Mouse (Mus musculus) thymus, postnatal 10 days (tissue): Measurements from ENCODE around the gene Naa11.

Source experiments
- DNase-seq, 2 experiments: peaks; one replicate each; pipeline ENCODE4 v3.0.0; 2021; ENCODE audit warnings: low spot score in 2 of 2

Naa11 gene

GRCm38 (mm10) chr5:97392160-97392559 is at the start of gene Naa11:
Gene Naa11 (minus strand): TSS chr5:97392379.
- no peak for DNase-seq

GRCm38 (mm10) chr5:97432512-97432911 is 40.3 kb upstream of the Naa11 start:
- DNase-seq, result no peak

- DNase-seq, result no peak
Observed at GRCm38 (mm10) chr5:97429976-97430375, 37.8 kb upstream of the Naa11 start.

DNA sequence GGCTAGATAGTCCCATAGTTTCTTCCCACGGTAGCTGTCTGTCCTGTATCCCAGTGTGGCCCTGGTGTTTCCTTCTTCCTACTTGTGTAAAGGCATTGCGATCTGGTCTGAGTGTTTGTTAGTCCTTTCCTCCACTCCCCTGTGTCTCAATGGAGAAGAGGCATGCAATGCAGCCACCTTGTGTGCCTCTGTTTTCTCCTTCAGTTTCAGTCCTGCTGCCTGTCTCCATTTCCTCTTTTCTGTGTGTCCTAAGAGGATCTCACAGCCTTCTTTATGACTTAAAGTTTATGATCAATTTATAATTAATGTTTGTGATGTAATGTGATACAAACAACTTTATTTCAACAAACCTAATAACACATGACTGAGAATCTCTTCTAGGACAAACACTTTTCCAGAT is 29.5 kb upstream of the Naa11 start:
- DNase-seq, result no peak

- no peak for DNase-seq
Observed at GRCm38 (mm10) chr5:97417185-97417584, 25.0 kb upstream of the Naa11 start.

- DNase-seq, result no peak
Observed at GRCm38 (mm10) chr5:97415837-97416236, 23.7 kb upstream of the Naa11 start.

GRCm38 (mm10) chr5:97413716-97414115 is 21.5 kb upstream of the Naa11 start:
- no peak for DNase-seq

DNA sequence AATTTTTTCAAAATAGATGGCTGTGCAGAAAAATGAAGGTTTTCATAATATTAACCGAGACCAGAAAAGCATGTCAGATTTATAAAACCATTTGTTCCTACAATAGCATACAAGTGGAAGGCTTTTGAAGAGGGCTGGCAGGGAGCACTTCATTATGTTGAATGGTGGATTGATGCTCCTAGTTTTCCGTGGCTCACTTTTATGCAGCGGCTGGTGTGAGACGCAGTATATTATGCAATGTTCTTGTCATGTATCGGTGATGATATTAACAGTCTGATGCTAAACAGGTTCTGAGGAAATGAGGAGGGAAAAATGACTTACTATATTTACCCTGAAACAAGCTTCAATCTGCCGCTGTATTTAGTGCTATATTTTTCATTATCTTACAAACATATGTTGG is 18.0 kb upstream of the Naa11 start:
- no peak for DNase-seq

DNA sequence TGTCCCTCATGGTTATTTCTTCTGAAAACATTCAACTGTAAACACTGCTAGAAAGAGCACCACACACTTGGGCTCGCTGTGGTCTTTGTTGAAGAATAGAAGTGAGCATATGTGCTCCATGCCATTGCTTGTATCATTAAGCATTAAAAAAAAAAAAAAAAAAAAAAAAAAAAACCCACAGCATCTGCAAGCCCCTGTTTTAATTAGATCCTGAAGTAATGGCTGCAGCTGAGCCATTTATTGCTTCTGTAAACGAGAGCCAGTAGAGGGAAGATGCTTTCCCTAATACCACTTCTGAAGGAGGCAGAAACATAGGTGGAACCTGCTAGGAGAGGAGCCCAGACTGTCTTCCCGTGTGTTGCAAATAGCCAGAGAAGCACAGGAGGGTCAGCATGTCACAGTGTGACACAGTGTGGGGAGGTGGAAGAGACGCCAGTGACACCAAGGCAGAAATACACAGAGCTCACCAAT is 17.1 kb upstream of the Naa11 start:
- DNase-seq, result no peak

DNA sequence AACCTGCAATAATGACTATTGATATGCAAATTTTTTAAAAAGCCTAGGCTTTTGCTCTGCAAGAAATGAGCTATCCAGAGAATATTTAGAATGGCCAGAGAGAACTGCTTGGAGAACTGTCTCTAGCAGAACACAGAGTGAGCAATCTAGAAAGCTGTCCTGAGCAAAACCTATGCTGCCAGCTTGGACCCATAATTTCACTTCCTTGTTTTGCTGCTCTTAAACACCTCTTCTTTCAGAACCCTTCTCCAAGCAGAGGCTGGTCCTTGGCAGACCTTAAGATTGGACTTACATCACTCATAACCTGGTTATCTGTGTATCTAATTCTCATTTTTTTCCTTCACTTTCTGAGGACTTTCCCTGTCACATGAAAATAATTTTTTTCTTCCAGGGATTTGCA is 8.9 kb upstream of the Naa11 start:
- DNase-seq, result no peak

DNA sequence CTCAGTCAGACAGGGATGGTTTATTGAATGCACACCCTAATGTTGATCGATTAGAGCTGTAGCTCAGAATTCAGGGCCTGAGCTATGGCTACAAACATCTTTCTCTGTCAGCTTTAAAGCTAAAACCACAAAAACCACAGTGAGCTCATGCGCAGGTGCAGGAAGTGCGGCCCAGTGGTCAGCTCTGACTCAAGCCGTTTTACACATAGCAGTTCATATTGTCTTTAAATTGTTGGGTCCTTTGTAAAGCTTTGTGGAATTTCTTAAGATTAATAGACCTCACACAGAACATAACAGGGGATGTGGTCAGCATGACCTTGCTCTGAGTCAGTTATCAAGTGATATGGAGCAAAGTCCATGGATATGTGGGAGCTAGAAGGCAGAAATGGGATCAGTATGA is 5.4 kb upstream of the Naa11 start:
- no peak for DNase-seq

DNA sequence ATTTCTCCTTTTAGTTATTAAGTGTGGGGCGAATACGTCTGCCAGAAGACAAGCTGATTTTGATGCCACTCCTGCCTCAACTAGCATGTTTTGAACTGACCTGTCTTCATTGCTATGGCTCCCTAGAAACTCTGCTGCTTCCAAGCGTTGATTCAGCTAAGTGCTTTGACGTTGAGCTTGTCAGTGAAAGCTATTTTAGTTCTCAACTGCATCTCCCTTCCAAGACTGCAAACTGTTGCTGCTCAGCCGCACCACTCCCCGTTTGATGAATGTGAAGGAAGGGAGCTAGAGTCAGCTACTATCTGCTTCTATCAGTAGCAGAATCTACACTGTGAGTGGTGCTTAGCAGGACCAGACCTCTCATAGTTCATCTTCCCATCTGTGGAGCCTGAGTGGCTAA is 4.6 kb downstream of the Naa11 start:
- no peak for DNase-seq

DNA sequence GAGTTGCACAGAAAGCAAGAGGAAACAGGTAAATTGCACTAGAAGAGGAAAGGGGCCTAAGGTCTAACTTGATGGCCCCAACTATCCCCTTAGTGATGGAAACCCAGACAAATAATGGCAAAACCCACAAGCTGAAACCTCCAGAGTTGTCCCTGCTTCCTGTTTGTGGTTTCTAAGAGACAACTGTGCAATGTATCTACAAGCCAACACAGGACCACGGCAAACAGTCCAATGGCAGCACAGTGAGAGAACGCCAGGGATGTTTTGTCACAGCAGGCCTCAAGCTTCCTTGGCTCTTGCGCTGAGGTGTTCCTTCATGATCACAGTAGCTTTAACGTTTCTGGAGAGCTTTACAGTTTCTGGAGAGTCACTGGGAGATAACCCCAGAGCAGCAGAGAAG is 7.8 kb downstream of the Naa11 start:
- DNase-seq, result no peak

DNA sequence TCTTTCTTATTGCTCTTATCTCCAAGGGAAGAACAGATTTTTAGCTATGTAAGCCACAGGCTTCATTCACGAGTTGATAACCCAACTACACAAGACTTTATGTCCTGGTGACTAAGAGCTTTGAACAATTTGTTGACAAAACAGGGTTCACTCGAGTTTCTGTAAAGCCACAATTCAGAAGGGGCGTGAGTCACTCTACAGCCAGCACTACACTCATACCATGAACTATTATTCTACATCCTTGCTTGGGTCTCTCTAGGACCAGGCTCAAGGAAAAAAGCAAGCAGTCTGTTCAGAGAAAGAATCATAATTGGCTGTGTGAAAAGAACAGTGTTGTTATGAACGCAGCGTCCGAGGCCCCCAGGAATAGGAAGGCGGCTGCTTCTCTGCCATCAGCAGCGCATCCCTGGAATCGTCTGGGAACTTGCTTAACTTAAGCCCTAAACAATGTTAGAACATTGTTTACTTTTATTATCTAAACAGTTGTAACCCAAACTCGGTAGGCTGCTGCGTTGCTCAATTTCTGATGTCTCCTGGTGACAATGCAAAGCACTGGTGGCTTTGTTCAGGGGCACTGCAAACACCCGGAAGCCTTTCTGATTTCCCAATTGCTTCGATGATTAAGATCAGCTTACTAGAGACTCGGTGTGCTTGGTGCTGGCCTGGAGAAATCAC is 9.5 kb downstream of the Naa11 start:
- DNase-seq, result no peak

DNA sequence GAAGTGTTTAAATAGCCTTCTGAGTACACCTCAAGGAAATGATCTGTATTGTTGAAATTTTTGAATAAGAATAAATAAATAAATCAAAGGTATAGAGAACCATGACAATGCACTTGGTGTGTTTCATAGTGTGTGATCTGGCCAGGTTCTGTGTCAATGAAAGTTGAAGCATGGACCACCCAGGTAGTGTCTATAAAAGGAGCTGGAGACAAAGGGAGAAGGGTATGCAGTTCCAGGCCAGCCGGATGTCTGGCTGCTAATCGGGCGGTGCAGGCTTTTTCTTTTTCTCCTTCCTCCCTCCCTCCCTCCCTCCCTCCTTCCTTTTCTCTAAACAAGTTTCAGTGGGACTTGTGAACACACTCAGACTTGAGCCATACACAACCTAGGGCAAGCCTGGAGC is 12.2 kb downstream of the Naa11 start:
- no peak for DNase-seq

DNA sequence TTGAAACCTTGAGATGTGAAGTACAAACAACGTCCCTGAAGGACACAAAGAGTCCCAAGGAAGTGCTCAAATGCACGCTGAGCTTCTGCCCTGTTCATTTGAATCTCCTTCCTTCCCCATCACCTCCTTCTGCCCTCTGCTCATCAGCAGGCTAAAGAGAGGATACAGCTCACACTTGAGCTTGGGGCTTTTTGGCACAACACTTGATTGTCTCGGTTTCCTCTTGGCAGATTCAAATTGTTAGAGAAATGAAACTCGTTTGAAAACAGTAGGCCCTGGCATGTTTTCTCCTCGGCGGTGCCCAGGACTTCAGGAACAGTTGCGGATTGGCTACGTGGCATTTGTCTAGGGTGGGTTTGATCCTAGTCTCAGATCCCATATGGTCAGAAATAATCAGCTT is 27.4 kb downstream of the Naa11 start:
- DNase-seq, result no peak

GRCm38 (mm10) chr5:97364252-97364651 is 27.9 kb downstream of the Naa11 start:
- no peak for DNase-seq

- DNase-seq, result no peak
Observed at GRCm38 (mm10) chr5:97362539-97362938, 29.6 kb downstream of the Naa11 start.

DNA sequence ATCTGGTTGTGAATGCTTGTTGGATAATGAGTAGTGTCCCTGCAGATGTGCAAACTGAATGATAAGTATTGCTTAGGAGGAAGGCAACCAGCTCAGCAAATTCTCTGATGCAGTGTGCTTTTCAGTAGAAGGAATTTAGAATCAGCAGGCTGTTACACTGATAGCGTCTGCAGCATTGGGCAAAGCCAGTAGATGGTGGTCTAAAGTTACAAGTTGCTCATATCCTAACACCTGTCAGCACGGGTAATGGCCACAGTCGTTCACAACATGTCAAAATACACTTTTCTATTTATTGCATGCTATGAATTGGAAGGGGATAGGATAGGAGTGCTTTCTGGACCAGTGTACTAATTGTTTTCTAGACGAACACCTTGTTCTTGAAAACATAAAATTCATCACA is 33.1 kb downstream of the Naa11 start:
- DNase-seq, result no peak

DNA sequence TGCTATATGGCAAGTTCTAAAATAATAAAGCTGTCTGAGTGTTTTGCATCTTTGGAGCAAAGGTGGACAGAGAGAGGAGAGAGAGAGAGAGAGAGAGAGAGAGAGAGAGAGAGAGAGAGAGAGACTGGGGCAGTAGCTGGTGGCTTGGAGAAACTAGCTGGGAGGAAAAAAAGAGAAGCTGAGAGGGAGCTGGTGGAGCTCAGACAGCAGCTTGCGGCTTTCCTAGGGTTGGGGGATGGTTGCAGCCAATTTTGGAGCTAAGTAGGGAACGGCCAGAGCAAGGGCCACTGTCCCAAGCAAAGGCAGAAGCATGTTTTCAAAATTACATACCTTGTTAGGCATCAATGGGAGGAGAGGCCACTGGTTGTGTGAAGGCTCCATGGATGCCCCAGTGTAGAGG is 36.0 kb downstream of the Naa11 start:
- DNase-seq, result no peak

DNA sequence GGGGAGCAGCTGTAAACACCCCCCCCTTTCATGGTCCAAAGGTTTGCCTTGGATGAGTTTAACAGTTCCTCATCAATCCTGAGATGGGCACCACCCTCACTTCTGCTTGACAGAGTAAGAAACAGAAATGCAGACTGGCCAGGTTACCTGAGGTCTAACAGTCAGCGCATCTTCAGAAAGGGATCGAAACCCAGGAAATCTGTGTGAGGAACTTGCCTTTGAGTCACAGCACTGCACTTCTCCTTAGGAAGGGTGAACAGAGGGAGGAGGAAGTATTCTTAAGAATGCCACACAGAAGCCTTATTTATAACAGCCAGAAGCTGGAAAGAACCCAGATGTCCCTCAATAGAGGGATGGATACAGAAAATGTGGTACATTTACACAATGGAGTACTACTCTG is 37.0 kb downstream of the Naa11 start:
- DNase-seq, result no peak

DNA sequence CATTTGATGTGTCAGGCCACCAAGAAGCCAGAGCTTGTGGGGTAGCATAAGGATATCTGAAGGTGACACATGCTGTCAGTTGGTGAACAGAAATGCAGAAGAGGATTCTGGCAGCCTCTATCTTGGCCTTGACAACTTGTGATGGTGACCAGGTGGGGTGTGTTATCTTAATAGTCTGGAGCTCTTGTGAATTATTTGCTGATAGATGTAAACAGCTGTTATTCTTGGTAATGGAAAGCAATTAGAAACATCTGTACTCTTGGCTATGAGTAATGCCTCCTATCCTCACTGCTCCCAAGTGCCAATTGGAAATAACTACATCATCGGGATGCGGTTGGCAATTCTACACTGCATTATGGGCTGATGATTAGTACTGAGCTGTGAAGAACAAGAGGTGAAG is 43.4 kb downstream of the Naa11 start:
- DNase-seq, result no peak

DNA sequence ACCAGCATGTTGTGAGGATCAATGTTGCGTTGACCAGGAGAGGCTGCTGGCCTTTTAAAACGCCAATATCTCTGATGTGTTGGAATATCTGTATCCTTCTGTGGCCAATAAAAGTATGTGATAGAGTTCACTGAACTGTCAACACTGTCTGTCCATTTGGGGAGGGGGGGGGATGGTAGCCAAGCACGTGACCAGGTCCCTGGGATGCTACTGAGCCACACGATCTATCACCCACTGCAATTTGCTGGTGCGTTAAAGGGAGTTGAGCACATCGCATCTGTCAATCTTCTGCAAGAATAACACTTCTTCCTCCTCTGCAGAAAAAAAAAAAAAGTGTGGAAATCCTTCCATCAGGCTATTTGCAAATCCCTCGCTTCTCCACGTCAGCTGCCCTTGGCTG is 43.9 kb downstream of the Naa11 start:
- DNase-seq, result no peak

GRCm38 (mm10) chr5:97345732-97346253 is 46.4 kb downstream of the Naa11 start:
- no peak for DNase-seq
